Mouse (Mus musculus) T-helper 17 cell (primary cell): Measurements from ENCODE around the gene Car2.

Experiments used
- in situ Hi-C, 2 experiments: fragments of 300-600 bp; cut with MboI, MseI; formaldehyde crosslinking; loops; 1 replicate in 1 of 2; 2 replicates in 1 of 2; pipeline ENCODE4 v1.15.1; 2025; ENCODE audit warnings: high pct_unique_total_duplicates in 2 of 2

Car2 gene

GRCm38 (mm10) chr3:14877251-14877909 is 8.7 kb upstream of the Car2 start:
- in situ Hi-C loops: loop anchor here in 1 of 2 experiments (5.0 to 10.0 kb wide), 3 partner anchors 197 to 1317 kb away; no protein-coding TSS in a partner anchor

- in situ Hi-C loops: loop anchor here in 1 of 2 experiments (5.0 to 10.0 kb wide), 3 partner anchors 196 to 1316 kb away; no protein-coding TSS in a partner anchor
Observed at GRCm38 (mm10) chr3:14878749-14879223, 7.3 kb upstream of the Car2 start.

GRCm38 (mm10) chr3:14879293-14879692 is 6.8 kb upstream of the Car2 start:
- in situ Hi-C loops: loop anchor here in 1 of 2 experiments (5.0 to 10.0 kb wide), 3 partner anchors 196 to 1316 kb away; no protein-coding TSS in a partner anchor

GRCm38 (mm10) chr3:14880277-14880676 is 5.8 kb upstream of the Car2 start:
- in situ Hi-C loops: loop anchor here in 1 of 2 experiments (10.0 kb wide), 1 partner anchor 115 kb away; no protein-coding TSS in a partner anchor

- in situ Hi-C loops: loop anchor here in 1 of 2 experiments (10.0 kb wide), 1 partner anchor 113 kb away; no protein-coding TSS in a partner anchor
Observed at GRCm38 (mm10) chr3:14882005-14882404, 4.1 kb upstream of the Car2 start.

- in situ Hi-C loops: loop anchor here in 1 of 2 experiments (10.0 kb wide), 1 partner anchor 112 kb away; no protein-coding TSS in a partner anchor
Observed at GRCm38 (mm10) chr3:14882756-14883155, 3.3 kb upstream of the Car2 start.

- in situ Hi-C loops: loop anchor here in 1 of 2 experiments (10.0 kb wide), 1 partner anchor 110 kb away; no protein-coding TSS in a partner anchor
Observed at GRCm38 (mm10) chr3:14884826-14885225, 1.2 kb upstream of the Car2 start.

- in situ Hi-C loops: loop anchor here in 1 of 2 experiments (10.0 kb wide), 1 partner anchor 108 kb away; no protein-coding TSS in a partner anchor
Observed at GRCm38 (mm10) chr3:14887134-14887666, 1.1 kb downstream of the Car2 start.

- in situ Hi-C loops: loop anchor here in 1 of 2 experiments (10.0 kb wide), 1 partner anchor 107 kb away; no protein-coding TSS in a partner anchor
Observed at GRCm38 (mm10) chr3:14887686-14888295, 1.7 kb downstream of the Car2 start.

- in situ Hi-C loops: loop anchor here in 1 of 2 experiments (10.0 kb wide), 1 partner anchor 106 kb away; no protein-coding TSS in a partner anchor
Observed at GRCm38 (mm10) chr3:14888549-14888948, 2.5 kb downstream of the Car2 start.

GRCm38 (mm10) chr3:14889085-14889484 is 3.0 kb downstream of the Car2 start:
- in situ Hi-C loops: loop anchor here in 1 of 2 experiments (10.0 kb wide), 1 partner anchor 106 kb away; no protein-coding TSS in a partner anchor

GRCm38 (mm10) chr3:14889716-14890409 is 3.8 kb downstream of the Car2 start:
- in situ Hi-C loops: loop anchor here in 1 of 2 experiments (10.0 kb wide), 1 partner anchor 105 kb away; no protein-coding TSS in a partner anchor

- in situ Hi-C loops: no loop called here
Observed at GRCm38 (mm10) chr3:14892991-14893390, 6.9 kb downstream of the Car2 start.

- in situ Hi-C loops: no loop called here
Observed at GRCm38 (mm10) chr3:14893700-14894099, 7.6 kb downstream of the Car2 start.

- in situ Hi-C loops: no loop called here
Observed at GRCm38 (mm10) chr3:14895333-14895732, 9.3 kb downstream of the Car2 start.

- in situ Hi-C loops: no loop called here
Observed at GRCm38 (mm10) chr3:14897770-14898169, 11.7 kb downstream of the Car2 start.

GRCm38 (mm10) chr3:14903380-14903779 is 17.3 kb downstream of the Car2 start:
- in situ Hi-C loops: no loop called here

GRCm38 (mm10) chr3:14904165-14904564 is 18.1 kb downstream of the Car2 start:
- in situ Hi-C loops: no loop called here

- in situ Hi-C loops: no loop called here
Observed at GRCm38 (mm10) chr3:14907271-14907670, 21.2 kb downstream of the Car2 start.

GRCm38 (mm10) chr3:14911992-14912582 is 26.0 kb downstream of the Car2 start:
- in situ Hi-C loops: no loop called here

GRCm38 (mm10) chr3:14913774-14914173 is 27.7 kb downstream of the Car2 start:
- in situ Hi-C loops: no loop called here
